Mouse (Mus musculus): ENCODE measurements around the gene Srek1ip1.
A peak's percentile ranks its signal among the peaks of the same experiment; 100 is the strongest.

Gene Srek1ip1

DNA sequence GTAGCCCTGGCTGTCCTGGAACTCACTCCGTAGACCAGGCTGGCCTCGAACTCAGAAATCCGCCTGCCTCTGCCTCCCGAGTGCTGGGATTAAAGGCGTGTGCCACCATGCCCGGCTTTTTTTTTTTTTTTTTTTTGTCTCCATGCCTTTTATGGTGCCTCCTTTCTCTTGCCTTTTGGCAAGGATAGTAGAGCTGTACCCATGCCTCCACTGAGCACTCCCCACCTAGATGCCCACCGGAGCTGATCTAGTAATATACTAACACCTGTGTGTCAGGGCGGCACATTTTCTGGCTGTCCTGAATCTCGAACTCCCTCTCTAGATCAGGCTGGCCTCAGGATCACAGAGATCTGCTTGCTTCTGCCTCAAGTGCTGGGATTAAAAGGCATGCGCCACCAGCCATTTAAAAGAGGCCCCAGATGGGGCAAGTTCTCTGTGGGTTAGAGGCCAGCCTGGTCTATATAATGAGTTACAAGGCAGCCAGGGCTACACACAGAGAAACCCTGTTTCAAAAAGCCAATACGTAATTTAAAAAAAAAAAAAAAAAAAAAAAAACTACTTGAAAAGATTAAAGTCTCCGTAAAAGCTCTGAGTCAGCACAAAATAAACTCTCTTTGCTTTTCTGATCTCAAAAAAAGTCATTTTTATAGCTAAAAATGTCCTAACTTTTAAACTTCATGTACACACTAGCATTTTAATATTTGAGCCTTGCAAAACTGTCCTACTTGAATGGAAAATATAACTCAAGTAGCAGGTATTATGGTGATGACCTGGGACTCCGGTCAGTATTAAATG is 51.2 kb downstream of the Srek1ip1 start:
- no peak for DNase-seq

GRCm38 (mm10) chr13:104853645-104854044 is 61.4 kb downstream of the Srek1ip1 start:
- no peak for DNase-seq

DNA sequence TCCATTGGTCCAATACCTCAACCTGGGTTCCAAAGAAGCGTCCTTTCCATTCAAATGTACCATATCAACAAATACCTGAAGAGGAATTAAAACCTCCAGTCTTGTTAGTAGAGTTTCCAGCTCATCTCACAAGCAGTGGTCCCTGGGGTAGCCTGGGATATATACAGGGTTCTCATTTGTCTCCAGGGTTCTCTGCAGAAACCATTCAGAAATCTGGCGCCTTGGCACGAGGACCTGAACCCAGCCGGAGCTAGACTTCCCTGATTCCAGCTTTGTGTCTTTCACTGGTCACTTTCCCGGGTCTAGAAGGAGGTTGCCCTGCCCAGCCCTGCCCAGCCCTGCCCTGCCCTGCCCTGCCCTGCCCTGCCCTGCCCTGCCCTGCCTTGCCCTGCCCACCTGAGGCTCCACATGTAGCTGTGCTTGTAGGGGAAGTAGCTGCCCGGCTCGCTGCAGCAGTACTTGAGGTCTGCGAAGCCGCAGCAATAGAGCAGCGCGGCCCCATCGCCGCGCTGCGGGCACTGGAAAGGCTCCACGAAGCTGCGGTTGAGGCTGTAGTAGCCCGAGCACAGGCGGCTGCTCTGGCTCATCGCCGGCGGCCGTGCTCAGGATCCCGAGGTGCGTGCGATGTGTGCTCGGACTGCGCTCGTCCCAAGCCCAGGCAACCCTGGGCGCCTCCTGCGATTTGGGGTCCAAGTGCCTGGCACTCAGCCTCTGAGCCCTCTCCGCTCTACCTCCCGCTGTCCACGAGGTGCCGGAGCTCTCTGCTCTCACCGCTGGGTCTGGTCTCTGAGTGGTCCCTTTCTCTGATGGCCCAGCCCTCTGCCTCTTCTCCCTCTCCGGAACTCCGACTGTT is 71.1 kb downstream of the Srek1ip1 start, which contains the start of gene Shisal2b:
Gene Shisal2b (minus strand): TSS at position 767 of the 853 bp plus-strand sequence.
- DNase-seq, result peak in 1 of 2 experiments; percentile 3

DNA sequence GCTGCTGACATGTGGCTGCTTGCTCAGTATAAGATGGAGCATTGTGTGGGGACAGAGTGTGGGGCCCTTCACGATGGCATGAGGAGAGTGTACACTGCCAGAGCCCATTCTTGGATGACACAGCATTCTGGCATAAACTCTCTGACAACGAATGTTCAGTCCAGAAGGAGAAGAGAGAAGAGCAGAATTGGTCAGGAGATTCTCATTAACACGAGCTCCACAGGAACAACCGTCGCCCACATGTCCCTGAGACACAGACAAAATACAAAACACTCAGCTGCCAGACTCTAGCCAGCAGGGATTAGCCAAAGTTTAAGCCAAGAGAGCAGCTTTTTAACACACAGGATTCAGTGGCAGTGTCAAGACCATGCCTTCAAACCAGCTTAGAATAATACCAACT is 74.4 kb downstream of the Srek1ip1 start:
- DNase-seq, result no peak

DNA sequence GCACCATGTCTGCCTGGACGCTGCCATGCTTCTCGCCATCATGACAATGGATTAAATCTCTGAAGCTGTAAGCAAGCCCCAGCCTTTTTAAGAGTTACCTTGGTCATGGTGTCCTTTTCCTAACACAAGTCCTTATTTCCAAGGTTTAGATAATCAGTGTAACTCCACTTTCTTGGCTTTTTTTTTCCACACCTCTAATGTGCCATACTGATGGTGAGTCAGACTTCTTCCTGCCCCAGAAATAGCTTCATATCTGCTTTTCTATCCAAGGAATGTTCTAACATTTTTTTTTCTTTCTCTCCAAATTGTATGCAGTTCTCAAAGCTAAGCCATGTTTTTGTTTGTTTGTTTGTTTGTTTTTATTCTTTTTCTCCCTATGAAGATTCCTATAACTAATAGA is 77.6 kb downstream of the Srek1ip1 start:
- no peak for DNase-seq

- DNase-seq, result no peak
Observed at GRCm38 (mm10) chr13:104878508-104878907, 86.2 kb downstream of the Srek1ip1 start.

DNA sequence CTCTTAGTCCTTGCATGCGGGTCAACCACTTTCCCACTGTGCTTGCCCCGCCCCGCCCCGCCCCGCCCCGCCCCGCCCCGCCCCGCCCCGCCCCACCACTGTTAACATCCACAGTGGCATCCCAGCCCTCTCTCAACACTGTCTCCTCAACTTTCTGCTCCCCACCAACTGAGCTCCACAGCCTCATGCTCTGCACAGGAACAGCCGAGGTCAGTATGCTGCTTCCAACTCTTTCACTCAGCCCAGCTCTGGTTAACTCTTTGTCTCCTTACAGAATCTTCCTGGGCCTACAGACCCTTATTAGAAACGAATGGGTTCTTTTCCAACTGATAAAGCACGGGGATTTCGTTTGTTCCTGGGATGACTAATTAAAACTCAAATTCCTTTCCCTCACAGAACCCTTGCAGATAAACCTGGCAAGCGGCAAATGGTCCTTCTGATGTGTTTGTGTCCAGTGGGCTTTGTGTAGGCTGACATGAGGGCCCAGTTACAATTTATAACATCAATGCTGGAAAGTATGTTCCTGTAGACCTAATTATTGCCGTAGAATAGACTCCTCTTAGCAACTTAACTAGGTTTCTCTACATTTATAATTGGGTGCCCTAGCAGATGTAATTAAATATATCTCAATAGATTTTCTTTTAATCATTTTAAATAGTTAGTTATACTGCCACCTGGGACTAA is 91.4 kb downstream of the Srek1ip1 start:
- no peak for DNase-seq

GRCm38 (mm10) chr13:104886308-104887032 is 94.2 kb downstream of the Srek1ip1 start:
- DNase-seq, result no peak

All from spleen, adult 18-20 months (tissue).